Mouse (Mus musculus): ENCODE data around the gene Rbm38.

Rbm38 gene

DNA sequence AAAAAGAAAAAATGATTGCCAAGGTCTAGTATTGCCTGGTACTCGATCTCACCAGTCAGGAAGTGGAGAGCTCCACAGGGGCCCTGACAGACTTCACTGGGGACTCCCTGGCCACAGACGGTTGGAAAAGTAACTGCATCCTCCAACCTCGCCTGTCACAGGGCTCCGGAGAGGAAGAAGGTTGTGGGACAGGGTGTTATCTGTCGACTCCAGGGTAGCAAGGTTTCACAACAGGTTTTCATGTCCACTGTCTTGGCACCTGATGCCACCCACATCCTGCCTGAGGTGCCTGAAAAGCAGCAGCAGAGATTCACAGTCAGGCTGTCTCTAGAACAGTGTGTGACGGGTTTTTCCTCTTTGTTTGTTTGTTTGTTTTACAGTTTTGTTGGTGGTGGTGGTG, 2.4 kb upstream of the Rbm38 start:
- no peak for DNase-seq

GRCm38 (mm10) chr2:173018618-173019017, 1.7 kb upstream of the Rbm38 start:
- DNase-seq = no peak

DNA sequence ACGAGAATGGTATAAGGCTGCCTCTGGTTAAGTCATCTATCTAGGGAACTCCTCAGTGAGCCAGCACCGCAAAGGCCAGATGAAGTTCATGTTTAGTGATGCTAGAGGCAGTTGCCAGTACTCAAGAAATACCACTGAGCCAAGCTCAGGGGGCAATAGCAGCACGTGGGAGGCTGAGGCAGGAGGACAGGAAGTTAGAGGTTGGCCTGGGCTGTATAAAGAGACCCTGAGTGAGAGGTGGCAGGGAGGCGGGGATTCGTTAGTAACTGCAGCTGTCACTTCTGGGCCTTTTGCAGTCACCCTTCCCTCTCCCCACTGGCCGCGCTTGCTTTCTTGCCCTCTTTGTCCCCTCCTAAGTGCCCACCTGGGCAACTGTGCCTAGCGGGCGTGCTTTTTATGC, 976 bp upstream of the Rbm38 start:
- DNase-seq = no peak

GRCm38 (mm10) chr2:173019790-173020189, 508 bp upstream of the Rbm38 start:
- peak; percentile 85 for DNase-seq

GRCm38 (mm10) chr2:173021633-173022055, 1.3 kb downstream of the Rbm38 start:
- peak; percentile 92 for DNase-seq

- no peak for DNase-seq
These were observed 1.9 kb downstream of the Rbm38 start for GRCm38 (mm10) chr2:173022056-173022681.

- DNase-seq = no peak
These were observed 2.5 kb downstream of the Rbm38 start for GRCm38 (mm10) chr2:173022813-173023212.

DNA sequence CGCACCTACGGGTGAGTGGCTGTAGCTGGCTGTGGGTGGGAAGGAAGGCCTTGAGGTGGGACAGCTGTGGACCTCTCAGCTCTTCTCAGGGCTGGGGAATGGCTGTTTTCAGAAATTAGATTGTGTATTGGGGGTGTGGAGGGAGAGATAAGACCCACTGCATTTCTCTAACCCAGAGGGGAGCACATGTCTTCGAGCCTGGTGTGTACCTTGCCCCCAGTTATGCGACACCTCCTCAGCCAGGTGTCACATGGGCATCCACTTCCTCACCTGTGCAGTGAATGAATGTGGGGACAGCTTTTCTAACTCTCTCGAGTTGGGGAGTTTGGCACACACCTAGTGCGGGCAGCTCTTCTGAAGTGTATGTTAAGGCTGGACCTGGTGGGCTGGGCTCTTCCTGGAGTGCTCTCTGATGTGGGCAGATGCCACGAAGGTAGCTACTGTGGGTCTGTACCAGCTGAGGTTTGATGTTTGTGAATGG, 3.1 kb downstream of the Rbm38 start:
- DNase-seq = no peak

- DNase-seq = no peak
These were observed 3.7 kb downstream of the Rbm38 start for GRCm38 (mm10) chr2:173023966-173024365.

DNA sequence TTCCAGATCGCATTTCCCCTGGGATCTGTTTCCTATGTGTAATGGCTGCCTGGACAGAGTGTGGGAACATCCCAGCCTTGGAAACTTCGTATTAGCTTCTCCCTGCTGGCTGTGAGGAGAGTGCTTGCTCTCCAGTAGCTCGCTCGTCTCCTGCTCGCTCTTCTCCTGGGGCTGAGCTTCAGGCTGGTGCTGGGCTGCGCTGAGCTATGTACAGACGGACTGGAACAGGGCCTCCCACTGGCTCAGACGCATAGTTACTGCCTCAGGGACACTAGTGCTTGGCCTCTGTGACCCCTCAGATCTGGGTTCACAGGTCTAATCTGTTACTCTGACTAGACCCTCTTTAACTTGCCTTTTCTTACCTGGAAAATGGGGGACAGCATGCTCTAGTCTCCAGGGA, 4.1 kb downstream of the Rbm38 start:
- DNase-seq = no peak

- DNase-seq = no peak
These were observed 4.6 kb downstream of the Rbm38 start for GRCm38 (mm10) chr2:173024938-173025337.

DNA sequence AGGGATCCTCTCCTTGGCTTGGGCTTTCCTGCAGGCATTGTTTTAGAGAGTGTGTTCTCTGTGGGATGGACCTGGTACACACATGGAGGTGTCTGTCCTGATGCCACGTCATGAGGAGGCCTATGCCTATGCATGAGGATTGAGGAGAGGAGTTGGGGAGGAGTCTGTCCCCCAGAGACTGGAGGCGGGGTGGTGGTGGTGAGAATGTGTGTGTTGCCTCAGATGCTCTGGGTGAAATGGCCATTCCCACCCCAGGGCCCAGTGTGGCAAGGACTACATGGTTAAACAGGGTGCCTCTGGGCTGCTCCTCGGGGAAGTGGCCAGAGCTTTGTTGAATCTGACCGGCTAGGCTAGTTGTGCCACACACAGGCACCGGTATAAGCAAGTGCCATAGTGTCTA, 6.0 kb downstream of the Rbm38 start:
- DNase-seq = no peak

- DNase-seq = no peak
These were observed 6.4 kb downstream of the Rbm38 start for GRCm38 (mm10) chr2:173026688-173027131.

DNA sequence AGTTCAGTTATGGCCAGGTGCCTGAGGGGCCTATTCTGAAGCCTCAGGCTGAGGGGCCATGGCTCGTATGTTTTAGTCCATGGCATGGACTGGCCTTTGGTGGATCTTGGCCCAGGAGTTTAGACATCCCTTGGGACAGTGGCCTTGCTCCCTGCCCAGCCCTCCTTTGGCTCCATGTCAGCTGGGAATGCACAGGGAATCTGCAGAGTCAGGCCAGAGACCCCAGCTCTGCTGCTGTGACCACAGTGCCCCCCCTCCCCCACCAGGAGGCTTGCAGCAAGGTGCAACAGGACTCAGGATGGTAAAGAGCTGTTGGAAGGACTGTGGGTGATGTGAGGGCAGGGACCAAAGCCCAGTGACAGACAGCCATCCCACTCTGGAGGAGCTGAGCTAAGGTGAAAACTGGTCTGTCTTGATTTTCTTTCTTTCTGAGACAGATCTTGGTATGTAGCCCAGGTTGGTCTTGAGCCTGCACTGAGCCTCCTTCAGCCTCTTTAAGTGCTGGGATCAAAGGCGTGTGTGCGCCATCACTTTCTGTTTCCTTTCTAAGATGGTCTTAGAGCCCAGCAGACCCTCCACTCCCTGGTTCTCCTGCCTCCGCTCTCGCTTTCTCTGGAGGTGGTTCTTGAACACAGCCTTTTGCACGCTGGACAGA, 7.0 kb downstream of the Rbm38 start:
- no peak for DNase-seq

DNA sequence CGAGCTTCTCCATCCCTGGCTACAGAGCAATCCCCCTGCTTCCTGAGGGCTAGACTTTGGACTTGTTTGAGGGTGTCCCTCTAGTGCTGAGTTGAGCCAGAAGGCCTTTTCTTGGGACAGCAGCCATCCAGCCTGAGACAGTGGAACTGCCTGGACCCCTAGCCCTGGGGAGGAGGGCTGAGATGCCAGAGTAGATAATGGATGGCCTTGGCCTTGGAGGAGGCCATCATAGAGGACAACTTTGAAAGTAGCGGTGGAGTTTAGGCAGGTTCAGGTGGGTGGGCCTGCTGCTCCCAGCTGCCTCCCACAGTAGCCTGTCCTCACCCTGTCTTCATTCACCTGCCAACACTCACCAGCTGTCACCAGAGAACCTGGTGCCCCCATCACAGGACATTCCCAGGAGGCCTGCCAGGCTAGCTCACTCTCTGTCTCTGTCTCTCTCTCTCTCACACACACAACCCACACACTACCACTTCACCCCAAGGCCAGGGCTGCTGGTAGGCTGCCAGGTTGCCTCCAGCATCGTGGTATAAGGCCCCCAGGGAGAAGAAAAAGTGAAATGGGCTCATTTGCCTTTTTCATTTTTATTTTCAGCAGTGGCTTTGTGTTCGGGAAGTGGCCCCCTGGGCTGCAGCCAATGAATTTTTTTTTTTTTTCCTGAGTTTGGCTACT, 7.7 kb downstream of the Rbm38 start:
- DNase-seq = no peak

DNA sequence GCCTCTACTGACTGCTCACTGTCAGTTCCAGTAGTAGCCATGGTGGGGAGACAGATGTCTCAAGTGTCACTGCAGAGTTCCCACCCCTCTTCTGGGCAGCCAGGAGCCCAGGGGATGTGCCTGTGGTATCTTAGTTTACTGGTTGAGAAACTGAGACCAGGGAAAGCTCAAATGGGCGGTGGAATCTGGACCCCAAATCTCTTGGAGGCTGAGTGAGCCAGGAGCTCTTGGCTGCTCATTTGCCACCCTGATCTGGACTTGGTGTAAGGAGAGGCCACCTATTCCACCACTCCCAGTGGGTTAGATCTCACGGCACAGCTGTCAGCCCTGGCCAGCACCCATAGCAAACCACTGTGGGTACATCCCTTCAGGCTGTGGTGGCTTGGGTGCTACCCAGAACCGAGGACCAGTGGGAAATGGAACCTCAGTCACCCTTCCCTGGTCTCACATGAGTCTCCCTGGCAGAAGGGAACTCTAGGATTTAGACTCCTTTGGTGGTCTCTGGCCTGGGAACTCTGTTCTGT, 8.3 kb downstream of the Rbm38 start:
- DNase-seq = no peak

GRCm38 (mm10) chr2:173030591-173031338, 10.5 kb downstream of the Rbm38 start:
- no peak for DNase-seq

DNA sequence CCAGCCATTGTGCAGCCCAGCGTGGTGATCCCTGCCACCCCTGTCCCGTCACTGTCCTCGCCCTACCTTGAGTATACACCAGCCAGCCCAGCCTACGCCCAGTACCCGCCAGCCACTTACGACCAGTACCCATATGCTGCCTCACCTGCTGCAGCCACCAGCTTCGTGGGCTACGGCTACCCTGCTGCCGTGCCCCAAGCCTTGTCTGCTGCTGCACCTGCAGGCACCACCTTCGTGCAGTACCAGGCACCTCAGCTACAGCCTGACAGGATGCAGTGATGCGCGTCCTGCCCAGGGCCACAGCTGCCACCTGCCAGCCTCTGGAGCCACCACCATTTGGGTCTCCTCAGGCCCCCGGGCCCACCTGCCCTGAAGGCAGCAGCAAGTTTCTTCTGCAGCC, 13.2 kb downstream of the Rbm38 start:
- DNase-seq = no peak

DNA sequence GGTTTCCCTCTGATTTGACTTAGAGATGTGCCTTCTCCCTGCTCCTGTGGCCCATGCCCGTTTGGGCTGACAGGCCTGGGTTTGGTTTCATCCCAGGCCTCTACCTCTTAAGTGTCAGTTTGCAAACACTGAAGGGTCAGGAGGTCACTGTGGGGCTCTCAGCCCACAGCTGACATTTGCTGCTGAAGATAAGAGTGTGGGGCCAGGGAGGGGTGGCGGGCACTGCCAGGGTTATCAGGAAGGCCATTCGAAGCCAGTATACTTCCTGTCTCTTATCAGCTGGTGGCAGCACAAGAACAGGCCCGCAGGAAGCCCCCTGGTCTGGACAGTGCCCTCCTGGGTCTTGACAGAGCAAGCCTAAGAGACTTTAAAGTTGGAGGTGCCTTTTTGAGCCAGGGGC, 14.7 kb downstream of the Rbm38 start:
- no peak for DNase-seq

DNA sequence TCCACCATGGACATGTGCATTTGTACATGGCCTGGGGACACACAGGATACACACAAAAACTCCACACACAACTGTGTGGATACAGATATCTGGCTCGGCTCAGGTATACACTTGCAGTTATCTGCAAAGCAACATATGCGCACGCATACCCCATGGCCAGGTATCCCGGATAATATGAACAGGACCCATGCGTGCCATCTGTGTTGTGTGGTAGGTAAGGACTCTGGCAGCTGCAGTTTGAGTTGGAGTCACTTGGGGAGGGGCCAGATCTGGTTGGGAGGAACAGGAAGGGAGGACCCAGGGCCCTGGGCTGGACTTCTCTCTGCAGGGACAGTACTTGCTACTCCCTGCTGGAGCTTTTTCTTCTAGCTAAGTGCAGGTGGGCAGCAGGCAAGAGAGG, 15.4 kb downstream of the Rbm38 start:
- no peak for DNase-seq

DNA sequence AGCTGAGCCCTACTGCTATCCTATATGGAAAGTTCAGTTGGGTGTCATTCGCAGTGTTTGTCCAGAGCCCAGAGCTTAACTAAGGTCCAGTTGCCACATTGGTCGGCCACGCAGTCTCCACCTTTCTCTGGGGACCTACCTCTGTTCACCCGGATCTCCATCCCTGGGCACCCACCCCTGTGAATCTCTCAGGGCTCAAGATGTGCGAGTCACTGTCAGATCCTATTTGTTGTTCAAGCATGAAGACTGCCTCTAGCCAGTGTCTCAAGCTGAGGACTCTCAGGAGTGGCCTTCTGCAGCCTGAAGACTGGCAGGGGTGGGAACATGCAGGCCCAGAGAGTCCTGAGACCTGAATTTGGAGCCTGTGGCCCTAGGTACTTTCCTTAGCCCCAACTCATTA, 15.8 kb downstream of the Rbm38 start:
- no peak for DNase-seq

DNA sequence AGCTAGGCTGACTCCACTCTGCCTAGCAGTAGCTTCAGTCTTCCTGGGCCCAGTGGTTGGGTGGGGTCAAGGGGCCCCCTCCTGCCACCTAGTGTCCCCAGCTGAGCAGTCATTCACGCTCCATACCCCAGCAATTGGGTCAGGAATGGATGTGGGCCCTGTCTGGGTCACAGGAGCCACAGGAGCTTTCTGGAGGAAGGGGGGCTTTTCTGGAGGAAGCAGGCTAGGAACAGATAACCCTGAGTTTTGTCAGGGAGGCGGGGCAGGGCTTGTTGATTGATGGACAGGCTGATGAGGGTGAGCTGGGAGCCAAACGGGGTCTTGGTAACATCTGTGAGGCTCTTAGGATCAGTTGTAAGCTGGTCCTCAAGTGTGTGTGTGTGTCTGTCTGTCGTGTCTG, 16.3 kb downstream of the Rbm38 start:
- no peak for DNase-seq

GRCm38 (mm10) chr2:173037347-173037746, 17.0 kb downstream of the Rbm38 start:
- no peak for DNase-seq

Measured in right cerebral cortex, adult 18-20 months (tissue).